Comparison of ENCODE assay signal across 8 mouse cellular contexts in the genomic region with DNA sequence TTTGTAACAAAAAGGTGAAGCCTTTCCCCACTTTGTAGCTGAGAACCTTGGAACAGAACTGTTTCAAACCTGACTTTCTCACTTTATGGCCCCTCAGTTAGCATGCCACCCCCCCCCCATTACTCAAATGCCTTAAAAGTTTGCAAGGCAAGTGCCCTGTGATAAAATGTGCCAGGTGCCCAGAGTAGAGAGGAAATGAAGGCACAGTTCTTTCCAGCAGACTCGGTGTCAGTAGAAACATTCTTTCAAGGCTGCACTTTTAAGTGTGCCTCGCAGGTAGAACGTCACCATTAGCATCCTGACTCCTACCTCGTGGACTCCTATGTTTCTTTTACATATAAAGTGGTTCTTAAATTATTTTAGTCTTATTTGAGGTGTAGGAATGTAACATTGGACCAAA. TPM values are rescaled to one million over a fixed set of nuclear protein-coding genes. Genes with fewer than 3 reads are reported as not detected.
DNase-seq lines count a peak whose midpoint lies in the region; ATAC-seq and TF ChIP-seq lines count a peak whose summit lies in the region.
"Had no signal": no experiment of that assay in that cellular context is flagged by ENCODE, and none has a peak within 500 bp of the region (broad histone marks: within the 10 kb centered on the region; RNA-seq: fewer than 3 reads in every experiment).

No protein-coding gene starts in this region.

- WGBS in spleen, adult 2 months, result 31% methylated on average over 4 of the region's 4 CpGs
- 82% methylated on average over 4 of the region's 4 CpGs for WGBS in forebrain, embryonic 11.5 days
- 58% methylated on average over 4 of the region's 4 CpGs for WGBS in limb, embryonic 13.5 days
- 55% methylated on average over 4 of the region's 4 CpGs for WGBS in stomach, embryonic 15.5 days

- peaks cover 10% of the 10 kb centered on the region for H3K36me3 ChIP-seq in spleen, adult 2 months (ENCODE audit: control insufficient read depth, insufficient read depth, low read length)
- H3K36me3 ChIP-seq in forebrain, embryonic 11.5 days (ENCODE audit: control insufficient read depth, insufficient read depth, low read length), result no peaks in the 10 kb centered on the region
- H3K36me3 ChIP-seq in limb, embryonic 13.5 days, result peaks cover 25% of the 10 kb centered on the region
- H3K36me3 ChIP-seq in stomach, embryonic 15.5 days, result peaks cover 8% of the 10 kb centered on the region; the same call in 1 of the 2 replicates

- peak overlapping the region; percentile 71 for H3K9ac ChIP-seq in forebrain, embryonic 11.5 days (ENCODE audit: low read length)
- H3K9ac ChIP-seq in limb, embryonic 13.5 days, result peak overlapping the region; percentile 91
- H3K9ac ChIP-seq in stomach, embryonic 15.5 days, result peak overlapping the region; percentile 68; the same call in 1 of the 2 replicates

- H3K27me3 ChIP-seq in spleen, adult 2 months (ENCODE audit: control insufficient read depth, insufficient read depth, low read length), result no peaks in the 10 kb centered on the region
- no peaks in the 10 kb centered on the region for H3K27me3 ChIP-seq in forebrain, embryonic 11.5 days (ENCODE audit: control insufficient read depth, insufficient read depth, low read length)
- no peaks in the 10 kb centered on the region for H3K27me3 ChIP-seq in limb, embryonic 13.5 days
- no peaks in the 10 kb centered on the region for H3K27me3 ChIP-seq in stomach, embryonic 15.5 days (replicated peaks)

- no peak for TF ChIP-seq CTCF in spleen, adult 2 months (IDR thresholded peaks at IDR 0.05; ENCODE audit: extremely low read depth, insufficient read depth, insufficient read length, insufficient replicate concordance)

- peak overlapping the region; percentile 74 for H3K4me2 ChIP-seq in forebrain, embryonic 11.5 days (ENCODE audit: low read depth, low read length, severe bottlenecking)
- peak overlapping the region; percentile 74 for H3K4me2 ChIP-seq in limb, embryonic 13.5 days (replicated peaks)
- H3K4me2 ChIP-seq in stomach, embryonic 15.5 days, result peak overlapping the region; percentile 63

- DNase-seq in spleen, adult 2 months (ENCODE audit: low read depth in 1 of 2, low spot score in 2 of 2), result no peak
- DNase-seq in spleen, postnatal 36 days (ENCODE audit: low spot score in 2 of 2), result no peak
- no peak for DNase-seq in forebrain, embryonic 11.5 days (ENCODE audit: low spot score)
- no peak for DNase-seq in right cerebral cortex, postnatal 14 days
- no peak for DNase-seq in layer of hippocampus, postnatal 36 days
- DNase-seq: lung, adult 2 months had no signal

- peak overlapping the region; percentile 9; the same call in 1 of the 2 replicates for H3K4me3 ChIP-seq in spleen, adult 2 months (ENCODE audit: extremely low read depth, insufficient read depth, insufficient read length)
- H3K4me3 ChIP-seq in forebrain, embryonic 11.5 days (ENCODE audit: low read depth, low read length), result peak overlapping the region; percentile 53
- peak overlapping the region; percentile 83 for H3K4me3 ChIP-seq in limb, embryonic 13.5 days
- H3K4me3 ChIP-seq in stomach, embryonic 15.5 days (replicated peaks), result peak overlapping the region; percentile 87

- no peaks in the 10 kb centered on the region for H3K9me3 ChIP-seq in forebrain, embryonic 11.5 days (ENCODE audit: control insufficient read depth, low read length)
- no peaks in the 10 kb centered on the region for H3K9me3 ChIP-seq in limb, embryonic 13.5 days
- H3K9me3 ChIP-seq in stomach, embryonic 15.5 days, result no peaks in the 10 kb centered on the region

- no peak for TF ChIP-seq POLR2A in spleen, adult 2 months (IDR thresholded peaks at IDR 0.05; ENCODE audit: low read depth, low read length)

- peaks cover 8% of the 10 kb centered on the region; the same call in 1 of the 2 replicates for H3K4me1 ChIP-seq in spleen, adult 2 months (ENCODE audit: control insufficient read depth, insufficient read depth, insufficient read length)
- no peaks in the 10 kb centered on the region for H3K4me1 ChIP-seq in forebrain, embryonic 11.5 days (replicated peaks; ENCODE audit: control insufficient read depth, insufficient read depth, low read length)
- peaks cover 5% of the 10 kb centered on the region for H3K4me1 ChIP-seq in limb, embryonic 13.5 days
- no peaks in the 10 kb centered on the region for H3K4me1 ChIP-seq in stomach, embryonic 15.5 days

- no peak overlapping the region for H3K27ac ChIP-seq in spleen, adult 2 months (ENCODE audit: insufficient read depth, low read length)
- H3K27ac ChIP-seq in forebrain, embryonic 11.5 days (ENCODE audit: low read depth, low read length), result no peak overlapping the region
- H3K27ac ChIP-seq in limb, embryonic 13.5 days, result no peak overlapping the region
- no peak overlapping the region for H3K27ac ChIP-seq in stomach, embryonic 15.5 days

- no peak for ATAC-seq in forebrain, embryonic 11.5 days (replicated peaks; ENCODE audit: low FRiP score)
- ATAC-seq in limb, embryonic 13.5 days (ENCODE audit: low FRiP score, low read depth), result no peak
- ATAC-seq in stomach, embryonic 15.5 days (ENCODE audit: insufficient read depth, low FRiP score, low read depth), result no peak

RNA-seq across cellular contexts. Expression of a gene that starts 1.0 kb away (rescaled TPM):
- 9.0 and 9.6 TPM in 2 replicates for polyA plus RNA-seq in spleen, adult 2 months (2012; rRNA removed)
- 45.3 and 51.9 TPM in 2 replicates for polyA plus RNA-seq in forebrain, embryonic 11.5 days (2014; fragmentation: Nextera tagmentation; extraction: Ambion mirVana)
- polyA plus RNA-seq in limb, embryonic 13.5 days (2015; fragmentation: Nextera tagmentation; extraction: Ambion mirVana), result 57.3 and 58.7 TPM in 2 replicates
- polyA plus RNA-seq in stomach, embryonic 15.5 days (2015; fragmentation: Nextera tagmentation; extraction: Ambion mirVana), result 39.0 and 43.7 TPM in 2 replicates
- 10 to 100 TPM; 92.0 to 95.7 TPM for total RNA-seq in layer of hippocampus, postnatal 36 days (2021)

Comparison
In these comparisons a context has a peak if more than half of its experiments do, and no peak if none do; other contexts are left out.
1. H3K4me3 ChIP-seq: peak in every context shown above with its lines; median percentile 87 in stomach, embryonic 15.5 days; 83 in limb, embryonic 13.5 days; 53 in forebrain, embryonic 11.5 days; 9 in spleen, adult 2 months.